Comparison of ENCODE assay signal across 8 mouse cellular contexts in the genomic region with DNA sequence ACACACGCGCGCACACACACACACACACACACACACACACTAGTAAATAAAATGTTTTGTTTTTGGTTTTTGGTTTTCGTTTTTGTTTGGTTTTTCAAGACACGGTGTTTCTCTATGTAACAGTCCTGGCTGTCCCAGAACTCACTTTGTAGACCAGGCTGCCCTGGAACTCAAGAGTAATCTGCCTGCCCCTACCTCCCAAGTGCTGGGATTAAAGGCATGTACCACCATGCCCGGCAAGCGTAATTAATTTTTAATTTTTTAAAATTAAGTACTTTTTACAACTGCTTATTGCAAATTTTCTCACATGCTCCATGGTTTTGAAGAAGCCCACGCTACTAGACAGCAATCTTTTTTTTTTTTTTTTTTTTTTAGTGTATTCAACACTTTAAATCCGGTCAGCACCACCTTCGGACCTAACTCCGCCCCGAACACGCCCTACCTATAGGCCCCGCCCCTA. TPM values are rescaled to one million over a fixed set of nuclear protein-coding genes. Genes with fewer than 3 reads are reported as not detected.
A peak's percentile ranks its signal among the peaks of the same experiment; 100 is the strongest.
DNase-seq lines count a peak whose midpoint lies in the region; ATAC-seq and TF ChIP-seq lines count a peak whose summit lies in the region.

No protein-coding gene starts in this region.

- 21% methylated on average over 14 of the region's 14 CpGs for WGBS in heart, embryonic 13.5 days
- WGBS in liver, embryonic 11.5 days, result 24% methylated on average over 14 of the region's 14 CpGs
- 32% methylated on average over 14 of the region's 14 CpGs for WGBS in stomach, postnatal 0 days

- H3K27me3 ChIP-seq in heart, embryonic 13.5 days (replicated peaks), result no peaks in the 10 kb centered on the region
- no peaks in the 10 kb centered on the region for H3K27me3 ChIP-seq in testis, adult 2 months (ENCODE audit: control insufficient read depth, insufficient read depth, low read length)
- no peaks in the 10 kb centered on the region for H3K27me3 ChIP-seq in liver, embryonic 11.5 days (replicated peaks; ENCODE audit: control insufficient read depth, insufficient read depth, low read length)
- H3K27me3 ChIP-seq in stomach, postnatal 0 days (ENCODE audit: control insufficient read depth, insufficient read depth, low read length), result no peaks in the 10 kb centered on the region

- peak overlapping the region; percentile 75 for H3K4me3 ChIP-seq in heart, embryonic 13.5 days
- peak overlapping the region; percentile 89 for H3K4me3 ChIP-seq in testis, adult 2 months (ENCODE audit: control insufficient read depth, low read depth, low read length)
- H3K4me3 ChIP-seq in liver, embryonic 11.5 days (ENCODE audit: low read depth, low read length), result peak overlapping the region; percentile 74
- H3K4me3 ChIP-seq in stomach, postnatal 0 days (ENCODE audit: low read depth, low read length), result peak overlapping the region; percentile 53

- no peak for TF ChIP-seq EP300 in stomach, postnatal 0 days (optimal IDR thresholded peaks at IDR 0.05)

- H3K9me3 ChIP-seq in heart, embryonic 13.5 days, result no peaks in the 10 kb centered on the region
- no peaks in the 10 kb centered on the region for H3K9me3 ChIP-seq in liver, embryonic 11.5 days (ENCODE audit: control insufficient read depth, low read length)
- H3K9me3 ChIP-seq in stomach, postnatal 0 days (ENCODE audit: control insufficient read depth, low read length), result no peaks in the 10 kb centered on the region

- TF ChIP-seq POLR2A in testis, adult 2 months (IDR thresholded peaks at IDR 0.05; ENCODE audit: control insufficient read depth, low read depth, low read length), result no peak

- H3K27ac ChIP-seq in heart, embryonic 13.5 days (replicated peaks), result no peak overlapping the region
- H3K27ac ChIP-seq in testis, adult 2 months (ENCODE audit: control insufficient read depth, insufficient read depth, low read depth, low read length), result no peak overlapping the region
- no peak overlapping the region for H3K27ac ChIP-seq in liver, embryonic 11.5 days (ENCODE audit: low read depth, low read length)
- H3K27ac ChIP-seq in stomach, postnatal 0 days (replicated peaks), result no peak overlapping the region

- H3K36me3 ChIP-seq in heart, embryonic 13.5 days, result no peaks in the 10 kb centered on the region; the same call in 1 of the 2 replicates
- H3K36me3 ChIP-seq in testis, adult 2 months (ENCODE audit: control insufficient read depth, insufficient read depth, low read length), result no peaks in the 10 kb centered on the region
- no peaks in the 10 kb centered on the region for H3K36me3 ChIP-seq in liver, embryonic 11.5 days (ENCODE audit: control insufficient read depth, insufficient read depth, low read length)
- no peaks in the 10 kb centered on the region; the same call in 1 of the 2 replicates for H3K36me3 ChIP-seq in stomach, postnatal 0 days (ENCODE audit: control insufficient read depth, insufficient read depth, low read length)

- no peak for TF ChIP-seq CTCF in testis, adult 2 months (IDR thresholded peaks at IDR 0.05; ENCODE audit: control insufficient read depth, insufficient read depth, insufficient replicate concordance, low read depth, low read length)
- no peak for TF ChIP-seq CTCF in stomach, postnatal 0 days (IDR thresholded peaks at IDR 0.05; ENCODE audit: low read depth)

- DNase-seq in heart, adult 9 months (ENCODE audit: low spot score in 2 of 2), result no peak
- DNase-seq in testis, postnatal 10 days (ENCODE audit: low spot score), result no peak
- no peak for DNase-seq in liver, embryonic 11.5 days (ENCODE audit: low spot score)
- DNase-seq in stomach, postnatal 0 days (ENCODE audit: low spot score), result no peak
- DNase-seq in layer of hippocampus, adult 18-20 months (ENCODE audit: low spot score in 2 of 2), result no peak
- DNase-seq in urinary bladder, postnatal 25 days (ENCODE audit: low spot score), result no peak

- H3K4me1 ChIP-seq in heart, embryonic 13.5 days, result peaks cover 20% of the 10 kb centered on the region
- peaks cover 13% of the 10 kb centered on the region for H3K4me1 ChIP-seq in testis, adult 2 months (ENCODE audit: control insufficient read depth, insufficient read depth, low read length)
- peaks cover 13% of the 10 kb centered on the region; the same call in 1 of the 2 replicates for H3K4me1 ChIP-seq in liver, embryonic 11.5 days (replicated peaks; ENCODE audit: control insufficient read depth, insufficient read depth, low read length)
- 0 out of 2 replicates have a peak, but pooled peaks cover 2% of the 10 kb centered on the region for H3K4me1 ChIP-seq in stomach, postnatal 0 days (replicated peaks; ENCODE audit: control insufficient read depth, insufficient read depth)

- H3K9ac ChIP-seq in heart, embryonic 13.5 days, result no peak overlapping the region
- H3K9ac ChIP-seq in liver, embryonic 11.5 days (ENCODE audit: low read depth, low read length), result no peak overlapping the region
- H3K9ac ChIP-seq in stomach, postnatal 0 days (ENCODE audit: low read length), result no peak overlapping the region

- ATAC-seq in heart, embryonic 13.5 days (ENCODE audit: extremely low read depth, insufficient number of reproducible peaks, low FRiP score, low TSS enrichment), result no peak; the same call in 1 of the 2 replicates
- peak; percentile 0 for ATAC-seq in liver, embryonic 11.5 days (replicated peaks; ENCODE audit: low FRiP score)
- no peak for ATAC-seq in stomach, postnatal 0 days (ENCODE audit: low FRiP score, low TSS enrichment)

- peak overlapping the region; percentile 86 for H3K4me2 ChIP-seq in heart, embryonic 13.5 days
- peak overlapping the region; percentile 78 for H3K4me2 ChIP-seq in liver, embryonic 11.5 days
- H3K4me2 ChIP-seq in stomach, postnatal 0 days (replicated peaks; ENCODE audit: low read depth), result peak overlapping the region; percentile 76

RNA-seq across cellular contexts. Expression of a gene that starts 0.3 kb away (rescaled TPM):
- 21.8 and 23.0 TPM in 2 replicates for polyA plus RNA-seq in heart, embryonic 13.5 days (2015; fragmentation: Nextera tagmentation; extraction: Ambion mirVana)
- polyA plus RNA-seq in testis, adult 2 months (2012; rRNA removed), result 1.0 and 1.3 TPM in 2 replicates
- polyA plus RNA-seq in liver, embryonic 11.5 days (2014; fragmentation: Nextera tagmentation; extraction: Ambion mirVana), result 19.8 and 21.9 TPM in 2 replicates
- polyA plus RNA-seq in stomach, postnatal 0 days (2015; fragmentation: Nextera tagmentation; extraction: Ambion mirVana), result 19.9 and 20.4 TPM in 2 replicates
- total RNA-seq in layer of hippocampus, adult 18-20 months (2021), result 1 to 10 TPM; 4.7 to 5.3 TPM
